Mouse (Mus musculus) hindbrain, postnatal 0 days (tissue): ENCODE measurements around the gene Dedd. TPM values are rescaled to one million over a fixed set of nuclear protein-coding genes. Genes with fewer than 3 reads are reported as not detected.
A peak's percentile ranks its signal among the peaks of the same experiment; 100 is the strongest.
"Not testable (repeated sequence)": the region's sequence is repeated elsewhere in the genome, so short reads cannot be mapped to it uniquely, and the experiment has no call there.

ENCODE experiments used
- ATAC-seq: fragments of 200-750 bp; cut with Nextera tagmentation; 2 replicates; pipeline ENCODE4 v1.8.0; 2017; ENCODE audit warnings: mild to moderate bottlenecking, moderate TSS enrichment, moderate library complexity
- DNase-seq: peaks from one replicate; pipeline ENCODE4 v3.0.0-alpha.2; 2015; ENCODE audit warnings: low spot score
- H3K27ac ChIP-seq: fragments of 300-500 bp; sonication (generic); 2 replicates; pipeline ENCODE4 v1.5.1; 2014; ENCODE audit warnings: mild to moderate bottlenecking
- H3K27me3 ChIP-seq: fragments of 300-500 bp; sonication (generic); 2 replicates; pipeline ENCODE4 v1.6.1; 2014; ENCODE audit warnings: low read length, mixed read lengths; ENCODE audit not compliant: insufficient read depth
- H3K36me3 ChIP-seq: fragments of 300-500 bp; sonication (generic); 2 replicates; pipeline ENCODE4 v1.6.1; 2014; ENCODE audit warnings: low read length, mixed read lengths; ENCODE audit not compliant: insufficient read depth
- H3K4me1 ChIP-seq: fragments of 300-500 bp; sonication (generic); 2 replicates; pipeline ENCODE4 v1.6.1; 2014; ENCODE audit warnings: antibody characterized with exemption, low read length, mixed read lengths; ENCODE audit not compliant: insufficient read depth
- H3K4me2 ChIP-seq: fragments of 300-500 bp; sonication (generic); 2 replicates; pipeline ENCODE4 v1.6.1; 2014; ENCODE audit warnings: low read depth, mild to moderate bottlenecking, low read length, moderate library complexity, mixed read lengths
- H3K4me3 ChIP-seq: fragments of 300-500 bp; sonication (generic); 2 replicates; pipeline ENCODE4 v1.5.1; 2014; ENCODE audit warnings: low read length
- H3K9ac ChIP-seq: fragments of 300-500 bp; sonication (generic); replicated peaks from 2 replicates; pipeline ENCODE4 v1.6.1; 2014; ENCODE audit warnings: mild to moderate bottlenecking, low read length, moderate library complexity, mixed read lengths
- H3K9me3 ChIP-seq: fragments of 300-500 bp; sonication (generic); 2 replicates; pipeline ENCODE4 v1.6.1; 2016; ENCODE audit warnings: low read length, mixed read lengths
- CTCF ChIP-seq: IDR thresholded peaks from 2 replicates; pipeline ENCODE4 v1.5.1; 2016; ENCODE audit warnings: antibody characterized with exemption, control low read depth, low read depth
- WGBS: fragments of 180-500 bp; shearing (Covaris S2); extraction: QIAGEN DNeasy Blood & Tissue Kit; methylation state at CpG from one replicate; pipeline ENCODE4 v1.1.7; 2014; 5-methylcytosine and 5-hydroxymethylcytosine counted together
- polyA plus RNA-seq: library from polyadenylated mRNA; unstranded; fragments of >200 nt; fragmentation: Nextera tagmentation; extraction: Ambion mirVana; gene quantifications from 2 replicates; pipeline ENCODE4 v1.2.1, GENCODE M21; 2015
- total RNA-seq: library from RNA; depleted of rRNA; stranded (reverse); fragments of >200 nt; gene quantifications from 2 replicates; pipeline ENCODE4 v1.2.3, GENCODE M21; 2014

The Dedd gene
- total and polyA plus RNA-seq, 2 experiments from 2014 or later = 30.2 to 39.9 TPM

DNA sequence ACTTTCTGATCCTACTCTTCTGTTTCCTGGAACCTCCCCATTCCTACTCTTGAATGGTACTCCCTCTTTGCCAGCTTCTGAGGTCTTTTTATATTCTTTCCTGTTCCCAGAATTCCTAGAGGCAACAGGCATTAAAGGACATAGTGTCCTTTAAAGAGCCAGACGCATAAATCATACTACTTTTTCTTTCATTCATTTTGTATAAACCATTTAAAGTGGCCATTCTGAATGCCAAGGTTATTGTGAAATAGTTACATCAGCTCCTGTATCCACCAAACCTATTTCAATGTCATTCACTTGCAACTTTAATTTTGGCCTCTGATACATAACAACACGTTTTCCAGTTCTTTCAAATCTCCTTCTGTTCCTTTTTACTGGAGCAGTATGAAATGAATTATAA lies 19.6 kb upstream of the Dedd start:
- 68% methylated on average over 2 of the region's 2 CpGs for WGBS
- Histone ChIP-seq H3K36me3 (no peaks in the 10 kb centered on the region), H3K27ac (no peak overlapping the region), H3K4me3 (no peak overlapping the region), H3K9me3 (no peaks in the 10 kb centered on the region), H3K4me2 (no peak overlapping the region), H3K9ac (no peak overlapping the region), H3K27me3 (no peaks in the 10 kb centered on the region), H3K4me1 (no peaks in the 10 kb centered on the region)
- no peak for TF ChIP-seq CTCF
- no peak for DNase-seq
- ATAC-seq = no peak

- DNase-seq (no peak), ATAC-seq (no peak; the same call in 1 of the 2 replicates)
- H3K36me3 ChIP-seq = no peaks in the 10 kb centered on the region
- H3K4me1 ChIP-seq = no peaks in the 10 kb centered on the region
- H3K9ac ChIP-seq = no peak overlapping the region
- TF ChIP-seq CTCF = no peak
- H3K9me3 ChIP-seq = no peaks in the 10 kb centered on the region
- H3K4me2 ChIP-seq = peak overlapping the region; percentile 13; the same call in 1 of the 2 replicates
- no peak overlapping the region for H3K27ac ChIP-seq
- no peak overlapping the region for H3K4me3 ChIP-seq
- WGBS = 20% methylated on average over 7 of the region's 7 CpGs
- H3K27me3 ChIP-seq = no peaks in the 10 kb centered on the region
These were observed 9.2 kb upstream of the Dedd start for GRCm38 (mm10) chr1:171319748-171320147.

GRCm38 (mm10) chr1:171320151-171320550 lies 8.8 kb upstream of the Dedd start:
- peak overlapping the region; percentile 13; the same call in 1 of the 2 replicates for H3K4me2 ChIP-seq
- 15% methylated on average over 5 of the region's 5 CpGs for WGBS
- no peak for DNase-seq
- no peaks in the 10 kb centered on the region for H3K27me3 ChIP-seq
- no peaks in the 10 kb centered on the region for H3K9me3 ChIP-seq
- no peaks in the 10 kb centered on the region for H3K36me3 ChIP-seq
- H3K4me3 ChIP-seq = no peak overlapping the region
- no peak for TF ChIP-seq CTCF
- H3K27ac ChIP-seq = no peak overlapping the region
- H3K9ac ChIP-seq = no peak overlapping the region
- H3K4me1 ChIP-seq = no peaks in the 10 kb centered on the region
- no peak for ATAC-seq

DNA sequence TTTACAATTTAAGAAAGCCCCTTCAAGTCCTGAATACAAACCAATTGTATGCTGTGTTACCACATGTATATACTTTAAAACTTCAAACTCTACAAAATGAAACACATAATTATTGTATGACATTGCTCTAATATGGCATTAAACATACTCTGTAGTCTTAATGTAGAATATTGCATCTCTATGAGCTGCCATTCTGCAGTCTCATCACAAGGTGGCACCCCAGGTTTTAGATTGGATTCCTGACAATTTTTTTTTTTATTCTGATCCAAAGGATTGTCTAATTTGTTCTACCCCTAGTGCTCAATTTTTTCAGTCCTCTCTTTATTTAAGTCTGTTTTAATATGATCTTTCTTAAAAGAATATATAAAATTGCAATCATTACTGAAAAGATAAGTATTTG lies 7.5 kb upstream of the Dedd start:
- TF ChIP-seq CTCF = peak; percentile 72
- Histone ChIP-seq H3K27me3 (no peaks in the 10 kb centered on the region), H3K9me3 (no peaks in the 10 kb centered on the region), H3K4me2 (no peak overlapping the region), H3K9ac (no peak overlapping the region), H3K4me3 (no peak overlapping the region), H3K4me1 (no peaks in the 10 kb centered on the region), H3K27ac (no peak overlapping the region), H3K36me3 (no peaks in the 10 kb centered on the region)
- DNase-seq = peak; percentile 59
- no peak for ATAC-seq

- Histone ChIP-seq H3K4me2 (no peak overlapping the region), H3K9me3 (no peaks in the 10 kb centered on the region), H3K27ac (no peak overlapping the region), H3K9ac (no peak overlapping the region), H3K4me1 (no peaks in the 10 kb centered on the region), H3K36me3 (no peaks in the 10 kb centered on the region), H3K27me3 (no peaks in the 10 kb centered on the region), H3K4me3 (no peak overlapping the region)
- DNase-seq (no peak), ATAC-seq (no peak; the same call in 1 of the 2 replicates)
- TF ChIP-seq CTCF = no peak
- WGBS = 83% methylated on average over 1 of the region's 1 CpGs
These were observed 6.9 kb upstream of the Dedd start for GRCm38 (mm10) chr1:171322012-171322411.

DNA sequence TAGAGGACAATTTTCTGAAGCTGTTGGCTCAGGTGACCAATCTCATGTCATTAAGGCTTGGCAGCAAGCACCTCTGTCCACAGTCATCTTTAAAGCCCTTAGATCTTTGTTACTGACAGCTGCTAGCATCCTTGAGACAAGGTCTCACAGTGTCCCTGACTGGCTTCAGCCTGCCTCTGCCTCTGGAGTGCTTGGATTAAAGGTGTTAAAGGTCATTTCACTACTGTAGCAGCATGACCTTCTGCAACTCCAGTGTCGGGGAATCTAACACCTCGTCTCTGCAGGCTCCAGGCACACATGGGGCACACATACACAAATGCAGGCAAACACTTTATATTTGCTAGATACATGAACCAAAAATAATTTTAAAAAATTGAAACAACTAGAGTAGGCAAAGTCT lies 3.4 kb upstream of the Dedd start:
- no peak for TF ChIP-seq CTCF
- ATAC-seq (no peak), DNase-seq (no peak)
- no peaks in the 10 kb centered on the region for H3K9me3 ChIP-seq
- H3K4me3 ChIP-seq = no peak overlapping the region
- H3K27ac ChIP-seq = no peak overlapping the region
- peaks cover 10% of the 10 kb centered on the region; the same call in 1 of the 2 replicates for H3K4me1 ChIP-seq
- H3K27me3 ChIP-seq = no peaks in the 10 kb centered on the region
- H3K9ac ChIP-seq = no peak overlapping the region
- H3K4me2 ChIP-seq = no peak overlapping the region
- 85% methylated on average over 2 of the region's 2 CpGs for WGBS
- H3K36me3 ChIP-seq = no peaks in the 10 kb centered on the region

DNA sequence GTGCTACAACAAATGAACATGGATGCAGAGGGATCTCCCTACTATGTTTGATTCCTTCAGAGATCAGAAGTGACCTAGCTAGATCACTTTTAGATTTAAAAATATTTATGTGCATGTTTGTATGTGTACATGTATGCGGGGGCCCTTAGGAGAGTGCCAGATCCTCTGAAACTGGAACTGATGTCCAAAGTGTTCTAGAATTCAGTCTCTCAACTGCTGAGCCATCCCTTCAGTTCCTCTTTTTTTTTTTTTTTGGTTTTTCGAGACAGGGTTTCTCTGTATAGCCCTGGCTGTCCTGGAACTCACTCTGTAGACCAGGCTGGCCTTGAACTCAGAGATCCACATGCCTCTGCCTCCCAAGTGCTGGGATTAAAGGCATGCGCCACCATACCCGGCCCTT lies 2.4 kb upstream of the Dedd start:
- H3K4me1 ChIP-seq = peaks cover 14% of the 10 kb centered on the region; the same call in 1 of the 2 replicates
- DNase-seq, H3K9me3 ChIP-seq, H3K27me3 ChIP-seq, H3K4me3 ChIP-seq, H3K27ac ChIP-seq, H3K36me3 ChIP-seq, H3K4me2 ChIP-seq, H3K9ac ChIP-seq, ATAC-seq: not testable (repeated sequence)
- 92% methylated on average over 4 of the region's 4 CpGs for WGBS
